Mouse (Mus musculus) cerebellum, adult 2 months (tissue): ENCODE measurements around the gene Arhgap42.

Source experiments
- CTCF ChIP-seq: fragments of 200-500 bp; IDR thresholded peaks from 2 replicates; pipeline ENCODE4 v1.5.1; 2011; ENCODE audit warnings: low read depth, mild to moderate bottlenecking, control low read depth, low read length, moderate library complexity, borderline replicate concordance; ENCODE audit not compliant: insufficient read depth
- POLR2A ChIP-seq: fragments of 200-500 bp; IDR thresholded peaks from 2 replicates; pipeline ENCODE4 v1.6.1; 2011; ENCODE audit warnings: low read length, control low read depth, borderline replicate concordance; ENCODE audit not compliant: insufficient read depth

DNA sequence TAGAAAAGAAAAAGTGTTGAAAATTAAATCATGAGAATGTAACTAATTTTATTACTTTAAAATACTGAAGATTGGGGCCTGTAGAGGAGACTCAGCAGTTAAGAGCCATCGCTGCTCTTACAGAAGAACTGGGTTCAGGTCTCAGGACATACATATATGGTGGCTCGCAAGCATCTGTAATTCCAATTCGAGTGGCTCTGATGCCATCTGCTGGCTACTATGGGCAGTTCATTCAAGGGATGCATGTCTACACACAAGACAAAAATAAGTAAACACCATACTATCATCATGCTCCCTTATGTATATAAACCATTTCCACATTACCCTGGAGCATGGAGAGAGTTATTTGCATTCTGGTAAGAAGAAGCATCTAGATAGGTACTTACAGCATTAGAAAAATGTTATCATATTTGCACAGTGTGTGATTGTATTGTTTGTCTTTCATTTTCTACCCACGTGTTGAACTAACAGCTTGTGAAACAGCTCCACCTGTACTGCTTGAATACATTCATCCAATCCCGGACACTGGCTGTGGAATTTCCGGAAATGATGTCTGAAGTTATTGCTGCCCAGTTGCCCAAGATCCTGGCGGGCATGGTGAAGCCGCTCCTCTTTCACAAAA is 274.3 kb downstream of the Arhgap42 start:
- no peak for TF ChIP-seq POLR2A
- TF ChIP-seq CTCF, result peak; percentile 62
